Mouse (Mus musculus): ENCODE results near the gene Negr1. TPM values are rescaled to one million over a fixed set of nuclear protein-coding genes. Genes with fewer than 3 reads are reported as not detected.

The Negr1 gene
- total and polyA plus RNA-seq, 3 experiments = not detected

DNA sequence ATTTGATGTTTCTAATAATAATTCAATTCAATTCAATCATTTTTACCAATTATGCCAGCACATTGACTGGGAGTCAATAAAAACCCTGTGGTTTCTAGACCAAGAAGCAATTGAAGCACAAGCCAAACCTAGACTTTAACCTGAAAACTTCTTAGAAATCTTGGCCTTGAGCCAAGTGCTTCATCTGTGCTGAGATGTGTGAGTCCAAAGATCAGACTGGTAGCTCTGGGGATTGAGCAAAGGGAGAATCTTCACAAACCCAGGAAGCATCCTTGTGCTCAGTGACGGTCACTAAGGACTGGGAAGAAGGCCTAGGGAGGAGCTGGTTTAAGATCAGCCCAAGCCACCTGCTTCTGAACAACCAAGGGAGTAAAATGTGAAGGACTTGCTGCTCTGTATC lies 322.3 kb downstream of the Negr1 start:
- peaks cover 11% of the 10 kb centered on the region for H3K9me3 ChIP-seq (replicated peaks; ENCODE audit: low read length)
- no peak overlapping the region for H3K27ac ChIP-seq (ENCODE audit: insufficient read depth, low read depth)
- H3K4me2 ChIP-seq (ENCODE audit: insufficient read depth, low read depth, poor library complexity, severe bottlenecking) = no peak overlapping the region
- no peaks in the 10 kb centered on the region for H3K36me3 ChIP-seq (replicated peaks in 1 of 2; ENCODE audit: control insufficient read depth in 1 of 2, insufficient read depth in 1 of 2, low read length in 1 of 2)
- H3K27me3 ChIP-seq (replicated peaks) = no peaks in the 10 kb centered on the region
- no peak for DNase-seq (ENCODE audit: extremely low read depth)
- H3K4me1 ChIP-seq (ENCODE audit: control insufficient read depth in 1 of 2, insufficient read depth in 2 of 2) = no peaks in the 10 kb centered on the region
- H3K9ac ChIP-seq (ENCODE audit: insufficient read depth, low read depth) = no peak overlapping the region
- dilution Hi-C loops (cut with MboI; ENCODE audit: extremely low pct_ligation_motif_present, extremely low pct_unique_long_range_greater_than_20kb, low sequenced_read_pairs) (no loop called here), in situ Hi-C loops (cut with MboI; ENCODE audit: low pct_ligation_motif_present, low pct_unique_long_range_greater_than_20kb, low sequenced_read_pairs) (no loop called here)
- TF ChIP-seq E2F4 (IDR thresholded peaks at IDR 0.05; ENCODE audit: insufficient replicate concordance, low read depth, low read length) (no peak), POLR2A (IDR thresholded peaks at IDR 0.05; ENCODE audit: low read depth, low read length) (no peak), POLR2AphosphoS2 (IDR thresholded peaks at IDR 0.05; ENCODE audit: low read depth, low read length) (no peak), ELF1 (IDR thresholded peaks at IDR 0.05; ENCODE audit: low read depth, low read length) (no peak), USF2 (conservative IDR thresholded peaks at IDR 0.05; ENCODE audit: low read depth, low read length) (no peak), EP300 (IDR thresholded peaks at IDR 0.05; ENCODE audit: low read length) (no peak), BHLHE40 (IDR thresholded peaks at IDR 0.05; ENCODE audit: low read depth, low read length) (no peak), NRF1 (IDR thresholded peaks at IDR 0.05; ENCODE audit: low read depth, low read length) (no peak), CHD2 (IDR thresholded peaks at IDR 0.05; ENCODE audit: low read length) (no peak), CTCF (conservative IDR thresholded peaks at IDR 0.05 in 1 of 2, IDR thresholded peaks at IDR 0.05 in 1 of 2; ENCODE audit: low read depth in 2 of 2, low read length in 2 of 2) (no peak), MYC (IDR thresholded peaks at IDR 0.05; ENCODE audit: low read depth, low read length) (no peak), ZC3H11A (IDR thresholded peaks at IDR 0.05; ENCODE audit: low read depth, low read length) (no peak), ETS1 (conservative IDR thresholded peaks at IDR 0.05; ENCODE audit: low read depth, low read length) (no peak)
- no peak overlapping the region for H3K4me3 ChIP-seq (replicated peaks in 1 of 3; ENCODE audit: low read depth in 2 of 3, low read length in 2 of 3, poor library complexity in 1 of 3)
- no peaks in the 10 kb centered on the region for H3K79me2 ChIP-seq (replicated peaks; ENCODE audit: control insufficient read depth, extremely low read depth, insufficient read depth, poor library complexity, severe bottlenecking)

DNA sequence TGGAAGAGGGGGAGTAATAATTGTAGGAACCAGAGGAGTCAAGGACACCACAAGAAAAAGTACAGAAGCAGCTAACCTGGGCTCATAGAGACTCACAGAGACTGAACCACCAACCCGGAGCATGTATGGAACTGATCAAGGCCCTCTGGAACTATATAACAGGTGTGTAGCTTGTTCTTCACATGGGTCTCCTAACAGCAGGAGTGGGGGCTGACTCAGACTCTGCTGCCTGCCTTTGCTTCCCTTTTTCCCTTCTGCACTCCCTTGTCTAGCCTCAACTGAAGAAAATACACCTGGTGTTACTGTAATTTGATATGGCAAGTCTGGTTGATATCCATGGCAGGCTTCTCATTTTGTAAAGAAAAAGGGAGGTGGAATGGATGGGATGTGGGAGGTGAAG lies 324.1 kb downstream of the Negr1 start:
- TF ChIP-seq ZKSCAN1 (IDR thresholded peaks at IDR 0.05; ENCODE audit: borderline replicate concordance, low read depth, low read length) (no peak), UBTF (IDR thresholded peaks at IDR 0.05; ENCODE audit: low read depth, low read length) (no peak), CHD2 (IDR thresholded peaks at IDR 0.05; ENCODE audit: low read length) (no peak), RAD21 (IDR thresholded peaks at IDR 0.05; ENCODE audit: low read depth, low read length) (no peak), MAZ (IDR thresholded peaks at IDR 0.05; ENCODE audit: low read depth, low read length) (no peak), SMC3 (IDR thresholded peaks at IDR 0.05; ENCODE audit: low read depth, low read length) (no peak)
- Histone ChIP-seq H3K27ac (ENCODE audit: insufficient read depth, low read depth) (no peak overlapping the region), H3K27me3 (replicated peaks) (no peaks in the 10 kb centered on the region), H3K79me2 (replicated peaks; ENCODE audit: control insufficient read depth, extremely low read depth, insufficient read depth, poor library complexity, severe bottlenecking) (no peaks in the 10 kb centered on the region), H3K9ac (ENCODE audit: insufficient read depth, low read depth) (no peak overlapping the region), H3K4me3 (replicated peaks in 1 of 3; ENCODE audit: low read depth in 2 of 3, low read length in 2 of 3, poor library complexity in 1 of 3) (no peak overlapping the region), H3K4me1 (ENCODE audit: control insufficient read depth in 1 of 2, insufficient read depth in 2 of 2) (no peaks in the 10 kb centered on the region), H3K4me2 (ENCODE audit: insufficient read depth, low read depth, poor library complexity, severe bottlenecking) (no peak overlapping the region), H3K36me3 (replicated peaks in 1 of 2; ENCODE audit: control insufficient read depth in 1 of 2, insufficient read depth in 1 of 2, low read length in 1 of 2) (no peaks in the 10 kb centered on the region), H3K9me3 (replicated peaks; ENCODE audit: low read length) (peaks cover 13% of the 10 kb centered on the region)
- in situ Hi-C loops (cut with MboI; ENCODE audit: low pct_ligation_motif_present, low pct_unique_long_range_greater_than_20kb, low sequenced_read_pairs) (no loop called here), dilution Hi-C loops (cut with MboI; ENCODE audit: extremely low pct_ligation_motif_present, extremely low pct_unique_long_range_greater_than_20kb, low sequenced_read_pairs) (no loop called here)
- DNase-seq (ENCODE audit: extremely low read depth) = no peak
